Comparison of ENCODE assay signal across 13 mouse cellular contexts in the genomic region with DNA sequence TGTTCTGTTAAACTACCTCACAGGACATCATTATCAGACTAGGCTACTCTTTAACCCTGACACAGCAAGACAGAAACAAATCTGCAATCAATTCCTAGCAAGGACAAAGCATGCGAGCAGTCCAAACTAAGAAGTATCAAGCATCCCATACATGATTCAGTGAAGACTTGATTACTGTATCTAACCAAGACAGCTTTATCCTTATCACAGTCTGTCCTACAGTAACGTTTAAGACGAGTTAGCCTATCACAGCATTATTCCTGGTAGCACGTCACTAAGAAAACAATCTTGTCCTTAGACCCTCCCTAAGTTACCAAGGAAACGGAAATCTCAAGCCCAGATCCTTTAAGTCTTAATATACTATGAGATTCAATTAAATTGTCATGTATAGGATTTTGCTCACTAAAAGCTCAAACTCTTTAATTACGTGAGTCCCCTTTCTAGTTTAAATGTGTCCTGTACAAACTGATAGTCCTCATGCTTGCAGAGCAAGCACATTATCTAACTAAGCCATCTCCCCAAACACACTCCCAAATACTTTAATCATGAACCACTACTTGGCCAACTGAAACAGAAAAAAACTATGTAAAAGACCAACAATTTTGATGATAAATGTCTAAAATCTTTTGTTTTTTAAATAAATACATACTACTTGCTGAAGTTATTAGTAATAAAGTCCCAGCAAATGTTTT.
"Had no signal": no experiment of that assay in that cellular context is flagged by ENCODE, and none has a peak within 500 bp of the region (broad histone marks: within the 10 kb centered on the region; RNA-seq: fewer than 3 reads in every experiment).

No protein-coding gene starts in this region.

- H3K4me3 ChIP-seq: intestine, embryonic 15.5 days; layer of hippocampus, adult 2 months; limb, embryonic 13.5 days; midbrain, embryonic 15.5 days; neural tube, embryonic 12.5 days had no signal

- H3K36me3 ChIP-seq: intestine, embryonic 15.5 days; midbrain, embryonic 15.5 days had no signal

- H3K4me1 ChIP-seq: intestine, embryonic 15.5 days; limb, embryonic 13.5 days; midbrain, embryonic 15.5 days; neural tube, embryonic 12.5 days had no signal

- H3K27ac ChIP-seq: intestine, embryonic 15.5 days; layer of hippocampus, adult 2 months; limb, embryonic 13.5 days; midbrain, embryonic 15.5 days; neural tube, embryonic 12.5 days; stomach, postnatal 0 days had no signal

- DNase-seq: kidney, adult 18-20 months; kidney, postnatal 10 days; kidney, postnatal 4 days; left cerebral cortex, postnatal 4 days; lung, adult 18-20 months; right cerebral cortex, postnatal 14 days had no signal

- H3K9me3 ChIP-seq: intestine, embryonic 15.5 days; limb, embryonic 13.5 days; midbrain, embryonic 15.5 days; neural tube, embryonic 12.5 days had no signal

- H3K9ac ChIP-seq: intestine, embryonic 15.5 days; limb, embryonic 13.5 days; midbrain, embryonic 15.5 days; neural tube, embryonic 12.5 days had no signal

- ATAC-seq: midbrain, embryonic 15.5 days had no signal

- H3K27me3 ChIP-seq: intestine, embryonic 15.5 days; limb, embryonic 13.5 days; midbrain, embryonic 15.5 days; neural tube, embryonic 12.5 days had no signal

- H3K4me2 ChIP-seq: intestine, embryonic 15.5 days; limb, embryonic 13.5 days; midbrain, embryonic 11.5 days; midbrain, embryonic 15.5 days; neural tube, embryonic 12.5 days had no signal
